Mouse (Mus musculus): ENCODE data around the gene Gm853. TPM values are rescaled to one million over a fixed set of nuclear protein-coding genes. Genes with fewer than 3 reads are reported as not detected.
A peak's percentile ranks its signal among the peaks of the same experiment; 100 is the strongest.
"Not testable (repeated sequence)": the region's sequence is repeated elsewhere in the genome, so short reads cannot be mapped to it uniquely, and the experiment has no call there.

The Gm853 gene
- polyA plus RNA-seq, 1 experiment from 2014 or later: 0.24 TPM

GRCm38 (mm10) chr4:130251172-130251705 lies 29.0 kb upstream of the Gm853 start:
- Histone ChIP-seq H3K27ac (no peak overlapping the region), H3K4me1 (replicated peaks) (no peaks in the 10 kb centered on the region), H3K9ac (replicated peaks) (no peak overlapping the region), H3K4me2 (replicated peaks) (no peak overlapping the region), H3K27me3 (no peaks in the 10 kb centered on the region), H3K9me3 (no peaks in the 10 kb centered on the region), H3K4me3 (replicated peaks) (no peak overlapping the region), H3K36me3 (peaks cover 57% of the 10 kb centered on the region)
- no peak for ATAC-seq
- 55% methylated on average over 7 of the region's 7 CpGs for WGBS

- Histone ChIP-seq H3K27me3 (no peaks in the 10 kb centered on the region), H3K4me2 (replicated peaks) (no peak overlapping the region), H3K27ac (no peak overlapping the region), H3K9ac (replicated peaks) (no peak overlapping the region), H3K4me1 (replicated peaks) (no peaks in the 10 kb centered on the region), H3K36me3 (peaks cover 32% of the 10 kb centered on the region), H3K4me3 (replicated peaks) (no peak overlapping the region), H3K9me3 (no peaks in the 10 kb centered on the region)
- 64% methylated on average over 3 of the region's 3 CpGs for WGBS
- no peak for ATAC-seq
Measured at GRCm38 (mm10) chr4:130248636-130249035, 26.4 kb upstream of the Gm853 start.

- Histone ChIP-seq H3K4me1 (replicated peaks) (no peaks in the 10 kb centered on the region), H3K27ac (no peak overlapping the region), H3K36me3 (peaks cover 13% of the 10 kb centered on the region), H3K4me3 (replicated peaks) (no peak overlapping the region), H3K4me2 (replicated peaks) (no peak overlapping the region), H3K9ac (replicated peaks) (no peak overlapping the region), H3K27me3 (no peaks in the 10 kb centered on the region), H3K9me3 (no peaks in the 10 kb centered on the region)
- peak; percentile 53; the same call in 1 of the 2 replicates for ATAC-seq
- WGBS: under 1% methylated on average over 6 of the region's 6 CpGs
Measured at GRCm38 (mm10) chr4:130246132-130246531, 23.9 kb upstream of the Gm853 start.

GRCm38 (mm10) chr4:130244749-130245148 lies 22.5 kb upstream of the Gm853 start:
- H3K36me3 ChIP-seq: no peaks in the 10 kb centered on the region
- no peak overlapping the region for H3K4me3 ChIP-seq (replicated peaks)
- 89% methylated on average over 8 of the region's 8 CpGs for WGBS
- H3K9ac ChIP-seq (replicated peaks): no peak overlapping the region
- no peak overlapping the region for H3K27ac ChIP-seq
- H3K4me2 ChIP-seq (replicated peaks): no peak overlapping the region
- ATAC-seq: no peak
- H3K27me3 ChIP-seq: no peaks in the 10 kb centered on the region
- no peaks in the 10 kb centered on the region for H3K9me3 ChIP-seq
- no peaks in the 10 kb centered on the region for H3K4me1 ChIP-seq (replicated peaks)

GRCm38 (mm10) chr4:130243621-130244020 lies 21.4 kb upstream of the Gm853 start:
- not testable (repeated sequence) for H3K4me1 ChIP-seq (replicated peaks); H3K9me3 ChIP-seq; H3K4me2 ChIP-seq (replicated peaks); H3K36me3 ChIP-seq; H3K27me3 ChIP-seq; ATAC-seq; H3K9ac ChIP-seq (replicated peaks); H3K27ac ChIP-seq; H3K4me3 ChIP-seq (replicated peaks)
- 96% methylated on average over 1 of the region's 1 CpGs for WGBS

GRCm38 (mm10) chr4:130242956-130243355 lies 20.8 kb upstream of the Gm853 start:
- ATAC-seq: no peak
- no peak overlapping the region for H3K27ac ChIP-seq
- no peaks in the 10 kb centered on the region for H3K9me3 ChIP-seq
- WGBS: 90% methylated on average over 5 of the region's 5 CpGs
- H3K4me3 ChIP-seq (replicated peaks): no peak overlapping the region
- no peak overlapping the region for H3K9ac ChIP-seq (replicated peaks)
- H3K4me2 ChIP-seq (replicated peaks): no peak overlapping the region
- H3K27me3 ChIP-seq: no peaks in the 10 kb centered on the region
- no peaks in the 10 kb centered on the region for H3K4me1 ChIP-seq (replicated peaks)
- H3K36me3 ChIP-seq: no peaks in the 10 kb centered on the region

- no peaks in the 10 kb centered on the region for H3K27me3 ChIP-seq
- ATAC-seq: no peak
- WGBS: 33% methylated on average over 5 of the region's 5 CpGs
Measured at GRCm38 (mm10) chr4:130240695-130241094, 18.5 kb upstream of the Gm853 start.

GRCm38 (mm10) chr4:130237607-130238006 lies 15.4 kb upstream of the Gm853 start:
- H3K9me3 ChIP-seq: no peaks in the 10 kb centered on the region
- WGBS: 89% methylated on average over 4 of the region's 4 CpGs
- H3K4me2 ChIP-seq (replicated peaks): no peak overlapping the region
- no peak overlapping the region for H3K9ac ChIP-seq (replicated peaks)
- H3K36me3 ChIP-seq: no peaks in the 10 kb centered on the region
- H3K27ac ChIP-seq: no peak overlapping the region
- no peaks in the 10 kb centered on the region for H3K27me3 ChIP-seq
- no peak overlapping the region for H3K4me3 ChIP-seq (replicated peaks)
- ATAC-seq: no peak
- no peaks in the 10 kb centered on the region for H3K4me1 ChIP-seq (replicated peaks)

More at GRCm38 (mm10) chr4:130240695-130241094, 18.5 kb upstream of the Gm853 start:
- Histone ChIP-seq H3K4me3 (replicated peaks) (no peak overlapping the region), H3K9me3 (no peaks in the 10 kb centered on the region), H3K9ac (replicated peaks) (no peak overlapping the region), H3K4me2 (replicated peaks) (no peak overlapping the region), H3K36me3 (no peaks in the 10 kb centered on the region), H3K27ac (no peak overlapping the region), H3K4me1 (replicated peaks) (no peaks in the 10 kb centered on the region)

- Histone ChIP-seq H3K9me3 (no peaks in the 10 kb centered on the region), H3K4me1 (replicated peaks) (no peaks in the 10 kb centered on the region), H3K4me3 (replicated peaks) (no peak overlapping the region), H3K27me3 (no peaks in the 10 kb centered on the region), H3K36me3 (no peaks in the 10 kb centered on the region), H3K4me2 (replicated peaks) (no peak overlapping the region), H3K9ac (replicated peaks) (no peak overlapping the region), H3K27ac (no peak overlapping the region)
- no peak for ATAC-seq
- 59% methylated on average over 8 of the region's 8 CpGs for whole genome bisulfite sequencing
Measured at GRCm38 (mm10) chr4:130236361-130236760, 14.2 kb upstream of the Gm853 start.

GRCm38 (mm10) chr4:130224071-130224470 lies 1.9 kb upstream of the Gm853 start:
- ATAC-seq: no peak

GRCm38 (mm10) chr4:130220176-130220575 lies 2.0 kb downstream of the Gm853 start:
- no peaks in the 10 kb centered on the region for H3K9me3 ChIP-seq
- no peak for ATAC-seq
- H3K36me3 ChIP-seq: no peaks in the 10 kb centered on the region
- H3K4me2 ChIP-seq (replicated peaks): no peak overlapping the region
- no peaks in the 10 kb centered on the region for H3K4me1 ChIP-seq (replicated peaks)
- 87% methylated on average over 9 of the region's 9 CpGs for WGBS
- H3K4me3 ChIP-seq (replicated peaks): no peak overlapping the region
- H3K9ac ChIP-seq (replicated peaks): no peak overlapping the region
- no peak overlapping the region for H3K27ac ChIP-seq
- H3K27me3 ChIP-seq: no peaks in the 10 kb centered on the region

More at GRCm38 (mm10) chr4:130224071-130224470, 1.9 kb upstream of the Gm853 start:
- H3K36me3 ChIP-seq: no peaks in the 10 kb centered on the region
- H3K9ac ChIP-seq (replicated peaks): no peak overlapping the region
- H3K9me3 ChIP-seq: no peaks in the 10 kb centered on the region
- H3K27me3 ChIP-seq: no peaks in the 10 kb centered on the region
- no peak overlapping the region for H3K4me2 ChIP-seq (replicated peaks)
- H3K4me3 ChIP-seq (replicated peaks): no peak overlapping the region
- H3K4me1 ChIP-seq (replicated peaks): no peaks in the 10 kb centered on the region
- no peak overlapping the region for H3K27ac ChIP-seq

GRCm38 (mm10) chr4:130215392-130215791 lies 6.8 kb downstream of the Gm853 start:
- Histone ChIP-seq H3K4me3 (replicated peaks) (no peak overlapping the region), H3K27ac (no peak overlapping the region), H3K9ac (replicated peaks) (no peak overlapping the region), H3K9me3 (no peaks in the 10 kb centered on the region), H3K36me3 (no peaks in the 10 kb centered on the region), H3K4me1 (replicated peaks) (no peaks in the 10 kb centered on the region), H3K27me3 (no peaks in the 10 kb centered on the region), H3K4me2 (replicated peaks) (no peak overlapping the region)
- WGBS: 94% methylated on average over 8 of the region's 8 CpGs
- no peak for ATAC-seq

- Histone ChIP-seq H3K36me3 (no peaks in the 10 kb centered on the region), H3K4me2 (replicated peaks) (no peak overlapping the region), H3K27ac (no peak overlapping the region), H3K4me1 (replicated peaks) (no peaks in the 10 kb centered on the region), H3K27me3 (no peaks in the 10 kb centered on the region), H3K9ac (replicated peaks) (no peak overlapping the region), H3K4me3 (replicated peaks) (no peak overlapping the region), H3K9me3 (no peaks in the 10 kb centered on the region)
- no peak for ATAC-seq
- WGBS: 80% methylated on average over 10 of the region's 10 CpGs
Measured at GRCm38 (mm10) chr4:130213857-130214256, 8.3 kb downstream of the Gm853 start.

Measured in midbrain, embryonic 13.5 days (tissue).